Mouse (Mus musculus): ENCODE results near the gene Dlx5.

DNA sequence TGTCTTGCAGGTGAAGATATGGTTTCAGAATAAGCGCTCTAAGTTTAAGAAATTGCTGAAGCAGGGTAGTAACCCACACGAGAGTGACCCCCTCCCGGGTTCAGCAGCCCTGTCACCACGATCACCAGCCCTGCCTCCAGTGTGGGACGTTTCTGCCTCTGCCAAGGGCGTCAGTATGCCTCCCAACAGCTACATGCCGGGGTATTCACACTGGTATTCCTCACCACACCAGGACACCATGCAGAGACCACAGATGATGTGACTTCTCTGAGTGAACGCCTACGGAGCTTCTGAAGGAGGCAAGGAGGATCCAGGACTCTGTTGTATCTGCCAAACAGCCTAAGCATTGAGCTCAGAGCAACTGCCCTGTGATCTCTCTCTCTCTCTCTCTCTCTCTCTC lies 14.9 kb downstream of the Dlx5 start:
- TF ChIP-seq CTCF (IDR thresholded peaks at IDR 0.05; ENCODE audit: low read depth) (no peak), EP300 (optimal IDR thresholded peaks at IDR 0.05) (no peak)

All from stomach, postnatal 0 days (tissue).